Mouse (Mus musculus) kidney, embryonic 14.5 days (tissue): Measurements from ENCODE around the gene Ino80. TPM values are rescaled to one million over a fixed set of nuclear protein-coding genes. Genes with fewer than 3 reads are reported as not detected.
A peak's percentile ranks its signal among the peaks of the same experiment; 100 is the strongest.

Experiments used
- ATAC-seq: fragments of 200-750 bp; cut with Nextera tagmentation; 2 replicates; pipeline ENCODE4 v1.8.0; 2017; ENCODE audit warnings: moderate number of reproducible peaks, mild to moderate bottlenecking, moderate TSS enrichment, moderate library complexity; ENCODE audit not compliant: low FRiP score, low TSS enrichment
- H3K27ac ChIP-seq: fragments of 300-500 bp; sonication (generic); 2 replicates; pipeline ENCODE4 v1.5.1; 2014; ENCODE audit warnings: low read depth, mild to moderate bottlenecking, low read length, moderate library complexity, mixed read lengths
- H3K27me3 ChIP-seq: fragments of 300-500 bp; sonication (generic); 2 replicates; pipeline ENCODE4 v1.6.1; 2014; ENCODE audit warnings: mild to moderate bottlenecking, low read length; ENCODE audit not compliant: control insufficient read depth, insufficient read depth
- H3K36me3 ChIP-seq: fragments of 300-500 bp; sonication (generic); 2 replicates; pipeline ENCODE4 v1.6.1; 2014; ENCODE audit warnings: low read length, mixed read lengths; ENCODE audit not compliant: control insufficient read depth, insufficient read depth
- H3K4me1 ChIP-seq: fragments of 300-500 bp; sonication (generic); 2 replicates; pipeline ENCODE4 v1.6.1; 2014; ENCODE audit warnings: low read length, mixed read lengths; ENCODE audit not compliant: control insufficient read depth, insufficient read depth
- H3K4me2 ChIP-seq: fragments of 300-500 bp; sonication (generic); replicated peaks from 2 replicates; pipeline ENCODE4 v1.6.1; 2014; ENCODE audit warnings: low read depth, mild to moderate bottlenecking, low read length
- H3K4me3 ChIP-seq: fragments of 300-500 bp; sonication (generic); 2 replicates; pipeline ENCODE4 v1.5.1; 2014; ENCODE audit warnings: mild to moderate bottlenecking, low read length
- H3K9ac ChIP-seq: fragments of 300-500 bp; sonication (generic); 2 replicates; pipeline ENCODE4 v1.6.1; 2014; ENCODE audit warnings: low read depth, mild to moderate bottlenecking, low read length, moderate library complexity
- H3K9me3 ChIP-seq: fragments of 300-500 bp; sonication (generic); 2 replicates; pipeline ENCODE4 v1.6.1; 2016; ENCODE audit warnings: low read length; ENCODE audit not compliant: control insufficient read depth
- WGBS: fragments of 180-500 bp; shearing (Covaris S2); extraction: QIAGEN DNeasy Blood & Tissue Kit; methylation state at CpG from one replicate; pipeline ENCODE4 v1.1.7; 2014; 5-methylcytosine and 5-hydroxymethylcytosine counted together
- polyA plus RNA-seq: library from polyadenylated mRNA; unstranded; fragments of >200 nt; fragmentation: Nextera tagmentation; extraction: Ambion mirVana; gene quantifications from 2 replicates; pipeline ENCODE4 v1.2.1, GENCODE M21; 2014

Ino80 gene
- polyA plus RNA-seq, 1 experiment from 2014 or later: 8.4 TPM

- no peaks in the 10 kb centered on the region for H3K36me3 ChIP-seq
- 20% methylated on average over 7 of the region's 7 CpGs for whole genome bisulfite sequencing
- no peak for ATAC-seq
- H3K4me2 ChIP-seq: no peak overlapping the region
- no peak overlapping the region for H3K9ac ChIP-seq
- no peaks in the 10 kb centered on the region for H3K9me3 ChIP-seq
- H3K4me1 ChIP-seq: no peaks in the 10 kb centered on the region
- H3K27ac ChIP-seq: no peak overlapping the region
- no peak overlapping the region for H3K4me3 ChIP-seq
- H3K27me3 ChIP-seq: peaks cover 6% of the 10 kb centered on the region; the same call in 1 of the 2 replicates
Observed at GRCm38 (mm10) chr2:119355651-119356050, 121.8 kb downstream of the Ino80 start.

- no peaks in the 10 kb centered on the region for H3K9me3 ChIP-seq
- no peaks in the 10 kb centered on the region for H3K4me1 ChIP-seq
- no peak overlapping the region for H3K27ac ChIP-seq
- no peaks in the 10 kb centered on the region for H3K36me3 ChIP-seq
- 91% methylated on average over 3 of the region's 3 CpGs for WGBS
- H3K9ac ChIP-seq: no peak overlapping the region
- no peak overlapping the region for H3K4me3 ChIP-seq
- no peak overlapping the region for H3K4me2 ChIP-seq
- no peak for ATAC-seq
- H3K27me3 ChIP-seq: peaks cover 12% of the 10 kb centered on the region; the same call in 1 of the 2 replicates
Observed at GRCm38 (mm10) chr2:119355089-119355488, 122.4 kb downstream of the Ino80 start.

- no peak for ATAC-seq
- WGBS: 86% methylated on average over 8 of the region's 8 CpGs
Observed at GRCm38 (mm10) chr2:119353707-119354106, 123.8 kb downstream of the Ino80 start.

GRCm38 (mm10) chr2:119350555-119351486 is 126.7 kb downstream of the Ino80 start, which contains the start of gene Chac1:
Chac1 (plus strand) TSS chr2:119351229.
- no peaks in the 10 kb centered on the region for H3K9me3 ChIP-seq
- peak; percentile 94 for ATAC-seq
- peak within 1 kb of the TSS; percentile 55 for H3K4me3 ChIP-seq
- no peaks in the 10 kb centered on the region for H3K36me3 ChIP-seq
- H3K4me1 ChIP-seq: no peaks in the 10 kb centered on the region
- H3K27me3 ChIP-seq: peaks cover 13% of the 10 kb centered on the region; the same call in 1 of the 2 replicates
- H3K9ac ChIP-seq: peak within 1 kb of the TSS; percentile 46
- no peak within 1 kb of the TSS for H3K27ac ChIP-seq
- WGBS: 4% methylated on average over 58 of the region's 58 CpGs
- H3K4me2 ChIP-seq: peak within 1 kb of the TSS; percentile 83

More at GRCm38 (mm10) chr2:119353707-119354106, 123.8 kb downstream of the Ino80 start:
- Histone ChIP-seq H3K27ac (no peak overlapping the region), H3K36me3 (no peaks in the 10 kb centered on the region), H3K4me1 (no peaks in the 10 kb centered on the region), H3K9me3 (no peaks in the 10 kb centered on the region), H3K9ac (no peak overlapping the region), H3K27me3 (peaks cover 13% of the 10 kb centered on the region; the same call in 1 of the 2 replicates), H3K4me2 (no peak overlapping the region), H3K4me3 (no peak overlapping the region)

GRCm38 (mm10) chr2:119344537-119345138 is 132.8 kb downstream of the Ino80 start:
- H3K27ac ChIP-seq: no peak overlapping the region
- no peak overlapping the region for H3K4me3 ChIP-seq
- H3K9me3 ChIP-seq: no peaks in the 10 kb centered on the region
- H3K9ac ChIP-seq: no peak overlapping the region
- no peak for ATAC-seq
- no peak overlapping the region for H3K4me2 ChIP-seq
- H3K4me1 ChIP-seq: no peaks in the 10 kb centered on the region
- H3K27me3 ChIP-seq: no peaks in the 10 kb centered on the region
- WGBS: 37% methylated on average over 6 of the region's 6 CpGs
- no peaks in the 10 kb centered on the region for H3K36me3 ChIP-seq

- ATAC-seq: peak; percentile 92
- peak overlapping the region; percentile 65 for H3K9ac ChIP-seq
- 0 out of 2 replicates have a peak, but pooled peaks cover under 1% of the 10 kb centered on the region for H3K27me3 ChIP-seq
- H3K4me2 ChIP-seq: peak overlapping the region; percentile 80
- H3K4me1 ChIP-seq: peaks cover 3% of the 10 kb centered on the region; the same call in 1 of the 2 replicates
- H3K36me3 ChIP-seq: no peaks in the 10 kb centered on the region
- peak overlapping the region; percentile 50 for H3K4me3 ChIP-seq
- WGBS: 10% methylated on average over 42 of the region's 60 CpGs
- no peaks in the 10 kb centered on the region for H3K9me3 ChIP-seq
- H3K27ac ChIP-seq: peak overlapping the region; percentile 7
Observed at GRCm38 (mm10) chr2:119337425-119338265, 139.8 kb downstream of the Ino80 start.

GRCm38 (mm10) chr2:119336470-119336869 is 141.0 kb downstream of the Ino80 start:
- no peaks in the 10 kb centered on the region for H3K9me3 ChIP-seq
- no peak for ATAC-seq
- H3K36me3 ChIP-seq: no peaks in the 10 kb centered on the region
- 66% methylated on average over 10 of the region's 10 CpGs for WGBS
- no peak overlapping the region for H3K4me3 ChIP-seq
- H3K27ac ChIP-seq: no peak overlapping the region; the same call in 1 of the 2 replicates
- peaks cover 3% of the 10 kb centered on the region for H3K27me3 ChIP-seq
- peaks cover 3% of the 10 kb centered on the region; the same call in 1 of the 2 replicates for H3K4me1 ChIP-seq
- no peak overlapping the region for H3K4me2 ChIP-seq
- no peak overlapping the region for H3K9ac ChIP-seq

- H3K4me1 ChIP-seq: peaks cover 3% of the 10 kb centered on the region; the same call in 1 of the 2 replicates
- no peaks in the 10 kb centered on the region for H3K36me3 ChIP-seq
- WGBS: 82% methylated on average over 2 of the region's 2 CpGs
- H3K27me3 ChIP-seq: peaks cover 5% of the 10 kb centered on the region
- H3K4me3 ChIP-seq: no peak overlapping the region
- no peak overlapping the region for H3K9ac ChIP-seq
- no peaks in the 10 kb centered on the region for H3K9me3 ChIP-seq
- ATAC-seq: no peak
- no peak overlapping the region for H3K27ac ChIP-seq
- H3K4me2 ChIP-seq: no peak overlapping the region; the same call in 1 of the 2 replicates
Observed at GRCm38 (mm10) chr2:119336002-119336401, 141.5 kb downstream of the Ino80 start.
